Mouse (Mus musculus) spleen, postnatal 14 days (tissue): ENCODE data around the gene Usp33.
"Not testable (repeated sequence)": the region's sequence is repeated elsewhere in the genome, so short reads cannot be mapped to it uniquely, and the experiment has no call there.

Experiments
- DNase-seq, 2 experiments: peaks; one replicate each; pipeline ENCODE4 v3.0.0; 2021 to 2022; ENCODE audit warnings: low spot score in 2 of 2

Gene Usp33

DNA sequence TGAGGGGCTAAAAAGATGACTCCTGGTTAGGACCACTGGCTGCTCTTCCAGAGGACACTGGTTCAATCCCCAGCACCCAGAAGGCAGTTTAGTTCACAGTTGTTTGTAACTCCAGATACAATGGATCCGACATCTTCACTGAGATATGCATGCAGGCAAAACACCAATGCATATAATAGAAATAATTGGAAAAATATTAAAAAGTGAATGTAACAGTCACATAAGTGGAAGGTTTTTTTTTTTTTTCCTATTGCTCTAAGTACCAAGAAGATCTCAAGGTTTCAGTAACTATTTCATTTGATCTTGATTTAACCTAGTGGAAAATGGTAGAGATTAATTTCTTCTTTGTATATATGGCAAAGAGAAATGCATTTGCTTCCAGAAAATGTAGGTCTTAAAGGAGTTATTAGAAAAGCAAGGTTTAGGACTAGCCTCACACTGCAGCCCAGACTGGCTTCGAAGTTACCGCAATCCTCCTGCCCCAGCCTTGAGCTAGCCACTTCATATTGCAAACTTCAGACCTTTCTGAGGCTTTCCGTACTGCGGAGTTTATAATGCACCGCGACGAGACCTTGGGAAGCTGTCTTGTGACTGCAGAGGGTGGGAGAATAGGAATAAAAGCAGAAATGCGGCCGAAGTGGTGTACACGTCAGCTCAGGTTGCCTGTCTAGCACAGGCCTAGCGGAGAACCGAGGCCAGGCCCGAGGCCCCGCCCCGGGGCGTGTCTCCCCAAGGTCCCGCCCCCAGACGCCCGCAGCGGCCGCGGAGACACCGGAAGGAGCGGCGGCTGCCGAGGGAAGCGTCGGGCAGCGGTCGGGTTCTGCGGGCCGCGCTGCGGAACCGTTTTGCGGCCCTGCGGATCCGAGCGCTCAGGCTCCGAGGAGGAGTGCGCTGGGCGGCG, at the start of gene Usp33:
Usp33 (plus strand) TSS at position 747 of the 901 bp plus-strand sequence.
- peak; percentile 94 to 97 for DNase-seq

DNA sequence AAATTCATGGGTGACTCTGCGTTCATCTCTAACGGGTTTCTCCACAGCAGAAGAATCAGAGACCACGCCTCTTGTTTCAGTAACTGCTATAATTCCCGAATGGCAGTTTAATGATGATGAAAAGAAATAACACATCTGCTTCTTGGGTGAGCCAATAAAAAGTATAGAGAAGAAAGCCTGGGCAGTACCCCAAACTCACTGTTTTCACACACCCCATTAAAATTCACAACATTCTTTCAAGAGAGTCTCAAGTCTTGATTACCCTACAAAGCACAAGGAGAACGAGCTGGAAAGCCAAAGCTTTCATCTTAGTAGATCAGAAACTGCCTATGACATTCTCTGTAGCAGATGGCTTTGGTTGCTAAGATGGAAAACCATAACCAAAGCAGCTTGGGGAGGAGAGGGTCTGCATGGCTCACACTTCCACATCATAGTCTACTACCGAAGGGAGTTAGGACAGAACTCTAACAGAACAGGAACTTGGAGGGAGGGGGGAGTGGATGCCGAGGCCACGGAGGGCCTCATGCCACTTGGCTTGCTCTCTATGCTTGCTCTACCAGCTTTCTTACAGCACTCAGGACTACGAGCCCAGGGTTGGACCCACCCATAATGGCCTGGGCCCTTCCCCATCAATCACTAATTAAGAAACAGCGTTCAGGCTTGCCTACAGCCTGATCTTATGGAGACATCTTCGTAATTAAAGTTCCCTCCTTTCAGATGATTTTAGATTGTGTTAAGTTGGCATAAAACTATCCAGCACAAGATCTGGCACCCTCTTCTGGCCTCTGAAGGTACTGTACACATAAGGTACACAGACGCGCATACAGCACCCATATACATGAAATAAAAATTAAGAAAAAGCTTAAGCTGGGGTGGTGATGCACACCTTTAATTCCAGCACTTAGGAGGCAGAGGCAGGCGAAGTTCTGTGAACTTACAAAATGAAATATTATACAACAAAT, 45.6 kb upstream of the Usp33 start:
- DNase-seq = no peak

- DNase-seq = no peak
Measured at GRCm38 (mm10) chr3:152302991-152303390, 43.3 kb upstream of the Usp33 start.

GRCm38 (mm10) chr3:152304093-152304815, 42.0 kb upstream of the Usp33 start:
- no peak for DNase-seq

GRCm38 (mm10) chr3:152305080-152305479, 41.2 kb upstream of the Usp33 start:
- no peak for DNase-seq

DNA sequence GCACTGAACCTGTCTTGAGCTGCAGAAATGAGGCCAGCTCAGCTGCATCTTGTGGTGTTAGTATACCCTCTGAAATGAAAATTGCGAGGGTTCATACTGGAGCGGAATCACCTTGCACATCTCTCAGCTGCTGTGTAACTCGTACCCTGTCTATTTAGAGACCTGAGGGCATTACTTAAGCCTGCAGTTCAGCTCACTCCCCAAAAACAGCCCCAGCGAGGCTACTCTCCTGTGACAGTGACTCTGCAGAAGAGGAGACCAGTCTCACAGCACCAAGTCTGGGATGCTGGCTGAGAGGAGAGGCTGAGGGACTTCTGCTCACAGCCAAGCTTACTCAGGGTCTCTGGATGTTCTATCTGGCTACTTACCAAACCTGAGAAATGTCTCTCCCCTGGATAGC, 40.3 kb upstream of the Usp33 start:
- DNase-seq = no peak

- DNase-seq = no peak
Measured at GRCm38 (mm10) chr3:152308485-152309249, 37.6 kb upstream of the Usp33 start.

GRCm38 (mm10) chr3:152309250-152309645, 37.0 kb upstream of the Usp33 start:
- no peak for DNase-seq

DNA sequence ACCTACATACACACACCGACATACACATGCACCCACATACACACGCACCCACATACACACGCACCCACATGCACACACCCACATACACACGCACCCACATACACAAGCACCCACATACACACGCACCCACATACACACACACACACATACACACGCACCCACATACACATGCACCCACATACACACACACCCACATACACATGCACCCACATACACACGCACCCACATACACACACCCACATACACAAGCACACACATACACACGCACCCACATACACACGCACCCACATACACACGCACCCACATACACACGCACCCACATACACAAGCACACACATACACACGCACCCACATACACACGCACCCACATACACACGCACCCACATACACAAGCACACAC, 31.6 kb upstream of the Usp33 start:
- not testable (repeated sequence) for DNase-seq

DNA sequence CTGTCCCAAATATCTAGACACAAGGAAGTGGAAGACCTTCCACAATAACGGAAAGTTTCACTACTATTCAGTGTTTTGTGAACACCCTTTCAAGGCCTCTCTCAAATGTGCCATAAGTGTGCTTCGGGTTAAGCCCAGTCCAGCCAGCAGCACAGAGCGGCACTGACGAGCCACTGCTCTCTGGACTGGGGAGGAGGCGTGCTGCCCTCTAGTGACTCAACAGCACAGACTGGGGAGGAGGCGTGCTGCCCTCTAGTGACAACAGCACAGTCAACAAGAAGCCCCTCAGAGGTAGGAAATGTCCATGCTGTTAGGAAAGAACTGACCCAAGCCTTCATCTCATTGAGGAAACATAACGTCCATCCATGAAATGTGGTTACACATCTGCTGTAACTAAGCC, 30.7 kb upstream of the Usp33 start:
- DNase-seq = peak; percentile 45 to 67

DNA sequence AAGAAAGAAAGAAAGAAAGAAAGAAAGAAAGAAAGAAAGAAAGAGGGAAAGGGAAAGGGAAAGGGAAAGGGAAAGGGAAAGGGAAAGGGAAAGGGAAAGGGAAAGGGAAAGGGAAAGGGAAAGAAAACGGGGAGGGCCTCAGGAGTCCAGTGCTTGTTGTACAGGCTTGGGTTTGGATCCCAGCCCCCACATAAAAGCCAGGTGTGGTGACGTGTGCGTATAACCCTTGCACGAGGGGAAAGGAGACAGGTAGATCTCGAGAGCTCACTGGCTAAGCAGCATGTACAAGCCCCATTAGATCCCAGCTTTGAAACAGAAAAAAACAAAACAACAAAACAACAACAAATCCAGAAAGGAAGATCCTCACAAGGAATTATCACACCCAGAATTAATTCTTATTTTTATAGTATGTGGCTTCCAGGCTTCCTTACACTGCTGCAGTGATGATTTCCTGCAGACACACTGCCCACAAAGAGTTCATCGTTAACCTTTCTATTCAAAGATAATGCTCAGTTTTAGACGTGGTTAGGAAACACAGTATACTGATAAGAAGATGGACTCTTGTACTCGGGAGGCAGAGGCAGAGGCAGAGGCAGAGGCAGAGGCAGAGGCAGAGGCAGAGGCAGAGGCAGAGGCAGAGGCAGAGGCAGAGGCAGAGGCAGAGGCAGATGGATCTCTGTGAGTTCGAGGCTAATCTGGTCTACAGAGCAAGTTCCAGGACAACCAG, 29.7 kb upstream of the Usp33 start:
- DNase-seq = not testable (repeated sequence)

GRCm38 (mm10) chr3:152320972-152321645, 25.2 kb upstream of the Usp33 start:
- no peak for DNase-seq

DNA sequence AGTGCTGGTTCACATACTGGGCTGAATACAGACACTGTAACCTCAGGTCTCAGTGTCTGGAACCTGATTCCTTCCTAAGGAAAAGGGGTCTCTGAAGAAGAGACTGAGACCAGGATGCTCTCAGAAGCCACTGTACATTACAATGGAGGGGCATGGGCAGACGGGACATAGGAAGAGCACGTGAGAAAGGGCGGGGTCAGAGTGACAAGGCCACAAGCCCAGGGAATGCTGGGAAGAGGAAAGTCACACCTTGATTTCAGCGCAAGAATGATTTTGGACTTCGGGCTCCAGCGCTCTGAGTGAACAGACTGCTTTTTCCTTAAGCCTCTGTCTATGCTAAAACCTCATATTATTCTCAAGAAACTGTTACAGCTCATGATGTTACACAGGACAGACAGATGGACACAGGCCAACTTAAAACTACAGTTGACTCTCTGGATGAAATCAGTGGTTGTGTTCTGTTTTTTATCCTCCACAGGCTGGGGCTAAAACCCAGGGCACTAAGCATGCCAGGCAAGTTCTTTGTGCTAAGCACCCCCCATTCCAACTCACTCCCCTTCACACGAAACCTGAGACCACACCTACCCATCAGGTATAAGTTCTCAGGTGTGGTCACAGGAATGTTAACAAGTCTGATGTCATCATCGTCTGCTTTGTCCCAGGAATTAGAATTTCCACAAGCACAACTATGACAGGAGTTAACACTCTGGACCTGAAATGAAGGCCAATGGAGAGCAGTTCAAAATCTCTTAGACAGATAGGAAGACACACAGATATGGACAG, 24.3 kb upstream of the Usp33 start:
- DNase-seq = no peak

GRCm38 (mm10) chr3:152332104-152332503, 14.2 kb upstream of the Usp33 start:
- no peak for DNase-seq

DNA sequence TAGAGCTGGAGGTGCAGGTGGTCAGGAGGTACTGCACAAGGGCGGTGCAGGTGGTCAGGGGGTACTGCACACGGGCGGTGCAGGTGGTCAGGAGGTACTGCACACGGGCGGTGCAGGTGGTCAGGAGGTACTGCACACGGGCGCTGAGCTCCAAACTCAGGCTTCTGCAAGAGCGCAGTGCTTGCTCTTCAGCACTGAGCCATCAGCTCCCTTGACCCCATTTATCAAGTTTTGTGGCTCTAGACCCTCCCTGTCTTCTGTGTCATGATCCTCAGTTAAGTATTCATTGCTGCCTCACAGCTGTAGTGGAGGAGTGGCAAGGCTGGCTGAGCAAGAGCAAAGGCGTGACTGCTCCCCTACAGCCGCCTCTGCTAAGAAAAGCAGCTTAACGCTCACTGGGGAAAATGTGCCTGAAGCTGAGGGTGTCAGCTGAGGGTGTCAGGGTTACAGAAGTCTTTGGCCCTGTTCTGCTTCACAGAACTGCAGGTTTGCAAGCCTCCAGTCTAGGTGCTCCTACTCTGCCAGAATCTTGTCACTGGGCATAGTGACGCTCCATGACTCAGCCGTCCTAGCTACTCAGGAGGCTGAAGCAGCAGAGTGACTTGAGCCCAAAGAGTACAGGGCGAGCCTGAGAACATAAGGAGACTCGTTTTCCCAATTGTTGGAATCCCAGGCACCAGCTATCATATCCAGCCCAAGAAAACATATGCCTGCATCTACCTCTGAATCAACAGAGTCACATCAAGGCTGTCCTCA, 13.6 kb upstream of the Usp33 start:
- no peak for DNase-seq

DNA sequence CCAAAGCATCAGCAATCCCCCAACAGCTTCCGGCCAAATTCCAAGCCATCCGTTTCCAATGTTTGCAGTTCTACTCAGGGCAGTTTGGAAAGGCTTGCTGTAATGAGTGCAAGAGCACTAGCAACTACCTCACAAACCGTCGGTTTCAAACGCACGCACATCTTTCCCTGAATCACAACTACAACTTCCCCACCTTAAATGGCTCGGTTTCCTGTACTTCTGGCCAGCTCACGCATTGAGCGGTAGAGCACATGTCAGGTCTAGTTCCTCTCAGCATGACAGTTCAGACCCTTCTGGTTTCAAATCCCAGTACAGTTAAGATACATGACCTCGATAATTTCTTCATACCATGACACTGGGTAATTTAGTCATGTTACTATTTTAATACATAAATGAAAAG, 12.6 kb upstream of the Usp33 start:
- no peak for DNase-seq

DNA sequence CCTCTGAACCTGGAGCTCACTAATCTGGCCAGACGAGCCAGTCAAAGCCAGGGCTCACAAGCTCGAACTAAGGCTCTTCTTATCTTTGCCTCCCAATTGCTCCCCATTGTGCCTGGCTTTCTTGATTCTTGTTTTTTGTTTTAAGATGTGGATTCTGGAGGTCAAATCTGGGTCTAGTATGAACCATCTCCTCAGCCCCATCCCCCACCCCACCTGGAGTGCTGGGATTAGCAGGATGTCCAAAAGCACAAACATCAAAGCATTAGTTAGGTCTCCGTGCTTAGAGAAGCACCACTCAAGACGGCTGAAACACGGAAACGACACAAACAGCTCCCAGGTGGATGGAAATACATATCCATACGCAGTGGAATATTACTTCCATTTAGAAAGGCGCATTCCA, 10.2 kb upstream of the Usp33 start:
- no peak for DNase-seq

DNA sequence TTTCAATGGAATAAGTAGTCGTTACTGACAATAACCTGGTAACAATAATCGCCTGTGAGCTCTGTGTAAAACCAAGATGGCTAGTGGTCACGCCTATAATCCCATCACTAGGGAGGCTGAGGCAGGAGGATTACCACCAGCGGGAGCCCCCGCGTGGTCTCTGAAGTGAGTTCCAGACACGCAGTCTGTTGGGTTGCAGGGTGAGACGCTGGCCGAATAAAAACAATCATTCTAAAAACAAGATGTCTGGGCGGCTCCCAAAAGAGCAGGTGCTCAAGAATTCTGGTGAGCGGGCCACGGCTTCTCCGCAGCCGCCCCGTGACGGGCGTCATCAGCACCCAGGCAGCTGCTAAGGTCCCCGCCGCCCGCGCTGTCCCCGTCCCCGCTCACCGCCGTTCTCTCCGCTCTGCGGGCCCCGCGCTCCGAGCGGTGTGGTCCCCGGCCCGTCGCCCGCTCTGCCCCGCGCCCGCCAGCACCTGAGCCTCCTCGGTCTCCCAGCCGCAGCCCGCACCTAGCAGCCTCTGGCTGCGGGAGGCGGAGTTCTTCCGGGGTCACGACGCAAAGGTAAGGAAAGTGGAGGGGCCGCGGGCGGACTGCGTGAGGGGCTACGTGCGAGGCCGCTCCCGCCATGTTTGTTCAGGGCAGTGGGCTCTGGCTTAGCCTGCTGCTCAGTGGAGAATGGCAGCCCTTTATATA, 6.3 kb upstream of the Usp33 start, which contains the start of gene Miga1:
Miga1 (minus strand) TSS at position 546 of the 696 bp plus-strand sequence.
- DNase-seq = peak; percentile 46 to 59
